Mouse (Mus musculus): ENCODE data around the gene Ifit1bl1.
"Not testable (repeated sequence)": the region's sequence is repeated elsewhere in the genome, so short reads cannot be mapped to it uniquely, and the experiment has no call there.

Gene Ifit1bl1

DNA sequence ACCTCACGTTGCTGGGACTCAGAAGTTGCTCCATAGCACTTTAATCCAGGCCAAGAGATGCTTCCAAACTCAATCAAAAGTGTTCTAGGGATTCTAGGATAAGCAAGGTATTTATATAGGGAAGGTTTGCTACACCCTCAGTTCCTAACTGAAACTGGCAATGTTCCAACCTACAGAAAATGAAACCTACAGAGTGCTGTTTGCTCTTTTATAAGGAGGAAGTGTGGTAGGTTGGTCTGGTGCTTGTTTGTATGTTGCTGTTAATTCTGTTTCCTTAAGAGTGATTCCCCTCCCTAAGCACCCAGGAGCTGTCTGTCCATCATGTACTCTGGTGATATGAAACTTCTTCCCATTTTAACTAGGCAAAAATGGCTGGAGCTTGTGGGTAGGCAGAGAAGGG lies at the start of gene Ifit1bl1:
Gene Ifit1bl1 (minus strand): TSS at position 69 of the 400 bp plus-strand sequence.
- not testable (repeated sequence) for DNase-seq

DNA sequence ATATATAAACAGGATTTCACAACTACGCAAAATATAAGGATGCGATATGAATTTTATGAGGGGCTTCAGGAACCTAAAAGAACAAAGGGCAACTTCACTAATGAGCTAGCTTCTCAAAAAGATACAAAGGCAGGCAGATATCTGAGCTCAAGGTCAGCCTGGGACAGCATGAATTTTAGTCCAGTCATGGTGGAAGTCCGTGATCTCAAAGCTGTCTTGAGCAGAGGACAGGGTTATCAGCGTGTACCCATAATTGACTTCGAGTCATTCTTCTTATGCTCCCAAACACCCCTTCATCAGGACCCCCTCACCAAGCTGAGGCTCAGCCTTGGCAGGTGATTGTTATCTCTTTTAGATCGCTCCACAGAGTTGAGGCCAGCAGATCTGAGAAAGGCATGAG lies 49.2 kb upstream of the Ifit1bl1 start:
- DNase-seq: no peak

- DNase-seq: no peak
Measured at GRCm38 (mm10) chr19:34650276-34650675, 48.5 kb upstream of the Ifit1bl1 start.

GRCm38 (mm10) chr19:34647630-34648029 lies 45.9 kb upstream of the Ifit1bl1 start:
- peak; percentile 68 to 69 for DNase-seq

DNA sequence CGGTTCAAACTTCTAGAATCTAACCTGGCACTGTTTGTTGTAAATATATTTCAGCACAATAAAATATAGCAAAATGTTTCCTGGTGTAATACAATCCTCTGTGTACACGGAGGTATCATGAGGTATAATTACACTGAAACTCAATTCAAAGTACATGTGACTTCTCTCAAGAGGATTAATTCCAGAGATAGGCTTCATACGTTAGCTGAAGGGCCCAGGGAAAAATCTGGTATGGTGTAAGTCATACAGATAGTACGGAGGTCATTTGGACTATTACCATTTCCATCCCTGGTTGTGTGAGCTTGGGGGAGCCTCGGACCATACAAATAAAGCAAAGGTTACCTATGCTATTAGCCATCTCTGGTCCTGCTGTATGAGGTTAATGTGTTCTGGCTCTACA lies 40.9 kb upstream of the Ifit1bl1 start:
- DNase-seq: no peak

- DNase-seq: peak; percentile 27 to 53
Measured at GRCm38 (mm10) chr19:34640623-34641022, 38.9 kb upstream of the Ifit1bl1 start, which contains the start of the genes Ifit1bl2 and Ifit1. Ifit1bl2 (minus strand) TSS chr19:34640743. Ifit1 (plus strand) TSS chr19:34640871.

DNA sequence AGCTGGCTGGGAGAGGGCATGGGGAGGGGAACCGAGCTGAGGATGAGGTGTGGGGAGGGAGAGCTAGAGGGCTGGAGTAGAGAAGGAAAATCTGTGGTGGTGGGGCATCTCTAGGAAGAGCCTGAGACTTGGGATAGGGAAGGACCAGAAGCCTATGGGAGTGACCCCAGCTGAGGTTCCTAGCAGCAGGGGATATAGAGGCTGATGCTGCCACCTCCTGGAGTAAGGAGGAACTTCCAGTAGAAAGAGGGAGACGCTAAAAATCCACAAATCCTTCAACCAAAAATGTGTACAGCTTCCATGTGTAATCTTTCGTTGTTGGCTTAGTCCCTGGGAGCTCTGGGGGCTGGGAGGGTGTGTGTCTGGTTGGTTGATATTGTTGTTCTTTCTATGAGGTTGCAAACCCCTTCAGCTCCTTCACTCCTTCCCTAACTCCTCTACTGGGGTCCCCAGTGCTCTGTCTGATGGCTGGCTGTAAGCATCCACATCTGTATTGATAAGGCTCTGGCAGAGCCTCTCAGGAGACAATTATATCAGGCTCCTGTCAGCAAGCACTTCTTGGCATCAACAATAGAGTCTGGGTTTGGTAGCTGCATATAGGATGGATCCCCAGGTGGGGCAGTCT lies 35.3 kb upstream of the Ifit1bl1 start:
- peak; percentile 48 to 63 for DNase-seq

DNA sequence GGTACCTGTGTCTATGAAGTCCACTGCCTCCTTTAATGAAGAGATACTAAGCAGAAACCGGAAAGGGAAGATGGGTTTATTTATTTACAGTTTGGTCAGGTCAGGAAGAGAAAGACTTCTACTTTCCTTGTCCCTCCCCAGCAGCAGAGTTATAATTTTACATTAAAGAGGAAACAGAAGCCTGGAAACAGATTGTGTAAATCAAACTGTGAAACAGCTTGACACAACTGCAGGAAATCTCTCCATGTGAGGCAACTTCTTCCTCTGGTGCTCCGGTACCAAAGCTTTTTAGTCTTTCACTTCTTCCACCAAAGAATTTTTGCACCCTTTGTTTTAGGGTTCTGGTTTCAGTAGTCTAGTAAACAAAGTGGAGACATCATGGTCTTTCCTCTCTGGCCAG lies 31.7 kb upstream of the Ifit1bl1 start:
- DNase-seq: no peak

DNA sequence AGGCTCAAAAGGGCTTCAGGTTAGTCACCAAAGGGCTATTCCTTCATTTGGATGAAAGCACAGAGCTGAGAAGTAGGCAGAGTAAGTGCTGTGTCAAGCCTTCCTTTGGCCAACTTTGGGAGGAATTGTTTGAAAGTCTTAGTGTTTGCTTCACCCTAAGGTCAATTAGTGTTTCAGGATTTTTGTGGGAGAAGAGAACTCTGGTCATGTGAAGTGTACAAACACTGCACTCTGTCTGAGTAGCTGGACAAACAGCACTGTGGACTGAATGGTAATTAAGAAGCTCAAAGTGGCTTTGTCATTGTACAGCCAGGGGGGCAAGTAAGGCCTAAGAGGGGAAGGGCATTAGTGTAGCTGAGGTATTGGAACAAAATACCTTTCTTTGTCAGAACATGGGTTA lies 29.7 kb upstream of the Ifit1bl1 start:
- peak; percentile 35 to 63 for DNase-seq

DNA sequence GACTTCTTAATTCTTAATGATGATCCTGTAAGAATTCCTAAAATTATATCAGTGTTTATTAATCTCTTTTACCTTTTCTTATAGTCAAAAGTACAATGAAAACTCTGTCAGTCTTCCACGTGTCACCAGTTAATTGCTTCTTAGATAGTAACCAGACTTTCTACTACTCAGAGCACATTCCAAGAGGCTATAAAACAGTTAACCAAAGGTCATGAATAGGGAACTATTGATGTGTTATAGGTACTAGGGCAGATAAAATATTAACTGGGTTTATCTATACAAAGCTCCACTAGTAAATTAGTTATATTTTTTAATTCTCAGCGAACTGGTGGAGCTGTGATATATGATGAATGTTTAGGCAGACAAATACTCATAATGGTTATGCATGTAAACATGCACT lies 25.7 kb upstream of the Ifit1bl1 start:
- no peak for DNase-seq

DNA sequence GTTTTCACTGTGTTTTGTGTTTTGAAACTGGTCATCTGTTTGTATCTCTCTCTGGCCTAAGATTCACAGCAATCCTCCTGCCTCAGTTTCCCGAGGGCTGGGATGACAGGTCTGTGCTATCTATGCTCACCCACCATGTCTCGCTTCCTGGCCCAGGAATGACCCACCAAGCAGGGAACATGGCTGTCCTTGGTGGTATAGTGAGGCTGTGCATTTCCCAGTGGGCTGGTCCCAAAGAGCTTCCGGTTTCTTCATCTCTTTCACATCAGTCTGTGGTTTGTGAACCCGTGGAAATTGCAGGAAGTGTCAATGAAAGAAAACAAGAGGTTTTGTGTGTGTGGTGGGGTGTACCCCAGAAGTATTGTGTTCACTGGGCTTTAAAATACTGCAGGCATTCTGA lies 22.9 kb upstream of the Ifit1bl1 start:
- no peak for DNase-seq

- no peak for DNase-seq
Measured at GRCm38 (mm10) chr19:34623781-34624180, 22.0 kb upstream of the Ifit1bl1 start.

- DNase-seq: no peak
Measured at GRCm38 (mm10) chr19:34620871-34621270, 19.1 kb upstream of the Ifit1bl1 start.

DNA sequence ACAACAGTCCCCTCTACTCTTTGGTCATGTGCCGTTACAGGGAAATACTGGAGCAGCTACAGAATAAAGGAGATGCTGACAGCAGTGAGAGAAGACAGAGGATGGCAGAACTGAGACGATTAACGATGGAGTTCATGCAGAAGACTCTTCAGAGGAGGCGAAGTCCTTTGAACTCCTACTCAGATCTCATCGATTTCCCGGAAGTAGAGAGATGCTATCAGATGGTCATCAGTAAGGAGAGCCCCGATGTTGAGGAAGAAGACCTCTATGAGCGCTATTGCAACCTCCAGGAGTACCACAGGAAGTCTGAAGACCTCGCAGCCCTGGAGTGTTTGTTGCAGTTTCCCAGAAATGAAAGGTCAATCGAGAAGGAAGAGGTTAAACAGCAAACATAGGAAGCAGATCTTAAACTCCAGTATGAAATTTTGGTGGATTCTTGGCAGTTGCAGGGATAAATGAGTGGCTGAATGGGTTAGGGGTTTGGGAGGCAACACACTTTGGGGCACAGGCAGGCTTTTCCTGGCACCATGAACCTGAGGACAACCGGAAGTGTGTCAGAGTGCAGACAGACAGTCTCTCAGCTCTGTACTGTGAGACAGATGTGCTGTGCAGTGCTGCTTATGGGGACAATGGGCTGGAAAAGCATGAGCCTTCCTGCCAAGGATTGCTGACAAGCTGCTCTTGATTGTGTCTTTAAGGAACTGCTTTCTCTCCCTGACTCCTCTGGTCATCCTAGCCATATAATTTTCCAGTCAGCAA lies 10.7 kb upstream of the Ifit1bl1 start:
- DNase-seq: not testable (repeated sequence)

DNA sequence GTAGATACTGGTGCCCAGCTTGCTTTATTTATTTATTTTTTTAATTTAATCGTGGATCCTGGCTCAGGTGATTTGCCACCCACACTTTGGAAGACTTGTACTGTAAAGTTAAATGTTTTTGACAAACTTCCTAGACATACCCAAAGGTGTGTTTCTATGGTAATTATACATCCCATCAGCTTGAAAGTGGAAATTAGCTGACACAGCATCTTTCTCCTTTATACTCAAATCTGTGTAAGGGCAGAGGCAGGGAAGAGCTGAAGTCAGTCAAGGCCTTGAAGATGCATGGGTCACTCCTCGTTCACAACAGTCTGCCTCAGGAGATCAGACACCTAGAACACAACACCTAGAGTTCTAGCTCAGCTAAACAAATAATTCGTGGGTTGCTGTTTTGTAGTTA lies 8.4 kb upstream of the Ifit1bl1 start:
- DNase-seq: not testable (repeated sequence)

- DNase-seq: peak in 1 of 2 experiments; percentile 32
Measured at GRCm38 (mm10) chr19:34607237-34608051, 5.7 kb upstream of the Ifit1bl1 start, which contains the start of gene Ifit3b. Ifit3b (plus strand) TSS chr19:34607970.

DNA sequence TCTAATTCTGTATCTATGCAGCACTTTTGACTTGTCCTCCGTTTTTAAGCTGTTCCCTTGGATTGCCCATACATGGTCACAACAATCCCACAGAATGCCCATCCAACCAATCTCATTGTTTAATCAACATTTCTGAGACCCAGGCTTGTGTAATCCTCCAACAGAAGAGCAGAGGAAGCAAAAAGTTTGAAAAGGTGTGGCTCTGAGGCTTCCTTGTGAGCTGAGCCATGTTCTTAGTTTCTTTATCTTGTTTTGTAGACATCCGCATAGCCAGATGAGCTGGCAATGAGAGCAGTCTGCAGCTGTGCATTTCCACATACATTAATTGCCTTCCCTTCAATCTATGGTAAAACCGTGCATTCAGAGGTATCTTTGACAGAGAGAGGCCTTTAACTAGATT lies 3.7 kb upstream of the Ifit1bl1 start:
- no peak for DNase-seq

DNA sequence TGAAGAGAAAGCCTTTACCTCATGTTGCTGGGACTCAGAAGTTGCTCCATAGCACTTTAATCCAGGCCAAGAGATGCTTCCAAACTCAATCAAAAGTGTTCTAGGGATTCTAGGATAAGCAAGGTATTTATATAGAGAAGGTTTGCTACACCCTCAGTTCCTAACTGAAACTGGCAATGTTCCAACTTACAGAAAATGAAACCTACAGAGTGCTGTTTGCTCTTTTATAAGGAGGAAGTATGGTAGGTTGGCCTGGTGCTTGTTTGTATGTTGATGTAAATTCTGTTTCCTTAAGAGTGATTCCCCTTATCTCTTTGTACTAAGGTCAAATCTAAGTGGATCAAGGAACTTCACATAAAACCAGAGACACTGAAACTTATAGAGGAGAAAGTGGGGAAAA lies 2.5 kb downstream of the Ifit1bl1 start:
- not testable (repeated sequence) for DNase-seq

DNA sequence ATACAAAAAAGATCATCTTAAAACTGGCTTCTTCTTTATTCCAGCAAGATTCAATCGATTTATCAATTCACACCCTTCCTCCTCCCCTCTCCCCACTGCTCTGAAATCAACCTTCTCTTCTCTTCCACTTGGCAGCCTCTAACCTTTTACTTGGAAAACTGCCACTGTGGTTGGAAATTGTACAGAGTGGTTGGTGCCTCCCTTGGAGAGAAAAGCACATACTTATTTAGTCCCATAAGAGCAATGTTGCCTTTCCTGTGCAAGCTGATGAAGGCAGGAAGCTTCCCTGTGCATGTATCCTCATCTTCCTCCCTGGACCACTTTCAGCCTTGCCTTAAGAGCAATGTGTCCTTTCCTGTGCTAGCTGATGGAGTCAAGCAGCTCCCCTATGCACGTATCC lies 3.4 kb downstream of the Ifit1bl1 start:
- DNase-seq: peak; percentile 63 to 75

DNA sequence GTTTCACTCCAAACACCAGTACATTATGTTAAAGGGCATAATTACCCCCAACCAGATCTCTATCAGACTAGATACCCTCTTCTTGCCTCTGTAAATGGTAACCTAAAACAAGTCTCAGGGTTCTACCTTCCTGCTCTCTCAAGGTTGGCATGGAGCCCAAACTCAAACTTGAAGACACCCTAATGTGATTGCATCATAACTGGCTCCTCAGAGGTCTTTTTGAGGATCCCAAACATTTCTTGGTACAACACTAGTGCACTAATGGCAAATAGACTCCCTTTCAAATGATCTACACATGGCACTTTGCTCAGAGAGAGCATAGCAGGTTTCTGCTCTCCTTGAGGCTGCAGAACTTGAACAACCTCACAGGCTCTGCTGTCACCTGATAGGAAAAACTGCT lies 4.9 kb downstream of the Ifit1bl1 start:
- no peak for DNase-seq

GRCm38 (mm10) chr19:34594523-34594922 lies 7.2 kb downstream of the Ifit1bl1 start:
- peak; percentile 31 to 49 for DNase-seq

DNA sequence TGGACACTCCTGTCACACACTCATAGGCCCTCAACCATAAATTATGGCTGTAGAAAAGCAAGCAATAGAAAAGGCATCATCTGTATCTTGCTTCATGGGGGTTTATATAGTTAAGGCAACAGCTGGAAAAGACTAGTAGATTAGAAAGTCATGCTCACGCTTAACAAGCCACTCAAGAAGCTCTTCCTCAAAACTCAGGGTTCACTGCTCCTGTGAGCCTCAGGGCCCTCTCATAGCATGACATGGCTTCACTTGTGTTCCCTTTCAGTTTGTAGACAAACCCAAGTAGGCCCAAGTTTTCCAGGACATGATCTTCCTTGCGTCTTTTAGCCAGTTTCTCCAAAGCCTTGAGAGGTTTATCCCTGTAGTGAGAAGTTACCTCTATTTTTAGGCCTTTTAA lies 8.3 kb downstream of the Ifit1bl1 start:
- no peak for DNase-seq

DNA sequence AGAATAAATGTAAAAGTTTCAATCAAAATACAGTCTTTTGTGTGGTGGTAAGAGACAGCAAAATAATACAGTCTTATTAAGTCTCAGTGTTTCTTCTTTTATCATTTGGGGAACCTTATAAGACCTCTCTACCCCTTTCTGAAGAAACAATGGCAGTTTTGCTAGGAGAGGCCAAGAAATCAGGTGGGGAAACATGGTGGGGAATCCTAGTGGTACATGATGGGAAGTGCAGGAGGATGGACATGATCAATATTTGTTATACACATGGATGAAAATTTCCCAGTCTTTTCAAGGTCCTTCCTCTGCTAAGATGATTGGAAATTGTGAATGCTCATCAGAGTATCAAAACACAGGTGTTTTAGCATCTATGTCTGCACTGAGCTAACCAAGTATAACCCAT lies 12.8 kb downstream of the Ifit1bl1 start:
- DNase-seq: no peak
